Mouse (Mus musculus) embryo, embryonic 11.5 days (tissue): ENCODE results near the gene Copz1.

Experiments
- DNase-seq: peaks from one replicate; pipeline ENCODE4 v3.0.0-alpha.2; 2012; ENCODE audit warnings: low read depth, low spot score

Copz1 gene

DNA sequence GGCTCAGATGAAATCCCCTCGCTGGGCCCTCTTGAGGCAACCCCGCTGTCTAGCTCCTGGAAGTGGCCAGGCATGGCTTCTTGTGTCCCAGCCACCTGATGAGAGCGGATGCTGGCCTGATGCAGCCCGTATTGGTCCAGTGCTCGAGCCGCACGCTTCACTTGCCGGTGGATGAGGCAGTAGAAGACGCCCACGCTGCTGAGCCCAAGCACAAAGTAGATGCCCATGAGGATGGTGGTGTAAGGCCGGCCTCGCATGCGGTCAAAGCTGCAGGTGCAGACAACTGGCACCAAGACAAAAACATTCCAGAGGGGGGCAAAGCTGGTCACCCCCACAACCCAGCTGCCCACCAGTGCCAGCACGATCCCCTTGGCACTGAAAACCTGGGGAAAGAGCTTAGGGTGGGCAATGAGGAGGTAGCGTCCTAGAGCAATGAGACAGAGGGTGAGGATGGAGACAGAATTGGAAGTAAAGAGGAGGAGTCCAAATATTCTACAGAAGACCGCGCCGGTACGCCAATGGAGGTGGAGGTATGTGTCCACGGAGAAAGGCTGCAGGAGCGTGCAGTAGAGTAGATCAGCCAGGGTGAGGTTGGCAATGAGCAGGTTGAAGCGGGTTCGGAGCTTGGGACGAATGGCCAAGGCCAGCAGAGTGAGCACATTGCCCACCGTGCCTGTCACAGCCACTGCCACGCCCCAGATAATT lies 36.5 kb downstream of the Copz1 start:
- no peak for DNase-seq

DNA sequence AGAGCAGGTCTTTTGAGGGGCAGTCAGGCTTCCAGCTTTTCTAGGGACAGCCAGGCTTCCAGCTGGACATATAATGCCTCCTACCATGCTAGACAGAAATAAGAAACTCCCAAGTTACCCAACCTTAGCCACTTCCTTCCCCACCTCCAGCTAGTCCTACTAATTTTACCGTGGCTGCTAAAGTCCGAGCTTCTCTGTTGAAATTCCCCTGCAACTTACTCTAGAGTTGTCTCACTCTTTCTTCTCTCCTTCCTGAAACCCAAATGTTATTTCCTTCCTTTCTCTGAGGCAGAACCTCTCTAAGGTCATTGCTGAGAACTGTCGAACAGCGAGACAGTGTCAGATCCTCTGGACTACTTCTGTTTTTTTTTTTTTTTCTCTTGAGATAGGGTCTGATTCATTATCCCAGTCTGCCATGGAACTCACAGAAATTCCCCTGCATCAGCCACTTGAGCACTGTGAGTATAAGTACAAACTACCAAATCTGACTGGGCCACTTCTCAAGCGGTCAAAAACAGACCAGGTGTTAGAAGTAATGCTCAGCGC lies 37.9 kb downstream of the Copz1 start, which contains the start of gene Gpr84:
Gene Gpr84 (minus strand): TSS at position 248 of the 546 bp plus-strand sequence.
- no peak for DNase-seq

DNA sequence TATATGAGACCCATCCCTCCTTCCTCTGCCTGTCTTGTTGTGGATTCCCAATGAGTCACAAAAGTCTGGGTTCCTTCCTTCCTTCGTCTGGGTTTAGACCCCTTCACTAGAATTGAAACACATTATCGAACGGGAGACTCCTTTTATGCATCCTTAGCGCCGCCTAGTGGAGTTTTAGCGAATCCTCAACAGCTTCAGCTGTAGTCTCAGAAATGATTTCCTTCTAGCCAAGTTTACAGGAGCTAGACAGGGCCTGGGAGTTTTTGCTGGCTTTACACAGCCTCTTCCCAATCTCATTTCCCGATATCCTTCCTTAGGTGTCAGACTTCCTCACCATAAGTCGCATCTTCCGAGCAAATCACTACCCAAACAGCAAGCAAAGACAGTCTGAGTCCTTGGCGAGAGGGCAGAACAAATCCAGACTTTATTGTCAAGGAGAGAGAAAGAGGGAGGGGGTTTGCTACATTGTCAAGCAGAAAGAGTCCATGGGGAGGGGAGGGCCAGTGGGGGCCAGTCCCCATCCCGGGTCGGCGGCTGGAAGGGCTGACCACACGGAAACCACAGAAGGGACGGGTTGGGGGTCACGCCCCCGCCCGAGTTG lies 41.1 kb downstream of the Copz1 start:
- DNase-seq: no peak

DNA sequence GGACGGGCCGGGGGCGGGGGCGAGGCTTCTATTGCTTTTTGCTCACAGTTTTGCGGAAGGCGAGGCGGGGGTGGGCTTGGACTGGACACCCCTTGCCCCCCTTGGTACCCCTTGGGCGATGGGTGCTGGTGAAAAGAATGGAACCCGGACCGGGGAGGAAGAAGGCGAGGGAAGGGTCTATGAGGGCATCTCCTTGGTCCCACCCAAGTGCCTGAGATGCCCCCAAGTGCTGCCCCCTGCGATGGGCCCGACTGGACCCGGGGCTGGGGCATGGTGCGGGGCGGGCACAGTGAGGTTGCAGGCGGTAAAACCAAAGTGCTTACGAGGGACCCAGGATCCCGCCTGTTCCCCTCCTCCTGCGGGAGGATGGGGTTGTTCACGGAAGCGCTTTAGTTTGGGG lies 41.7 kb downstream of the Copz1 start:
- no peak for DNase-seq

DNA sequence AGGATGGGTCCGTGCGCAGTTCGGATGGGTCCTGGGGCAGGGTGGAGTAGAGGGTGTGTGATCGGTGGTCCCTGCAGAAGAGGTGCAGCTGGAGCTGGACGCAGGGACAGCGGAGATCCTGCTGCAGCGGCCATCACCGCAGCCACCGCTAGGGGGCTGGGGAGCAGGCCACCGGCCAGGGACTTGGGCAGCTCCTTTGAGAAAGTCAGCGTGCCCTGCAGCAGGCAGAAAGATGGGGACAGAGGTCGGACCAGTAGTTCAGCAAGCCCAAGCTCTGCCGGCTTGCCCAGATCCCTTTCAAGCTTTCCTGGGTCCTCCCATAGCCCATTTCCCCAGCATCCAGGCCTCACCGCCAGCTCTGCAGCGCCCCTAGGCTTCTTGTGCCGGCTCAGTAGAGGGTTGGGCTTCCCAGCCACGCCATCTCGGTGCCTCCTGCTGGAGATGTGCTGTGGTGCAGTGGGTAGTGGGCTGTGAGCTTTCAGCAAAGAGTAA lies 42.5 kb downstream of the Copz1 start:
- DNase-seq: no peak

DNA sequence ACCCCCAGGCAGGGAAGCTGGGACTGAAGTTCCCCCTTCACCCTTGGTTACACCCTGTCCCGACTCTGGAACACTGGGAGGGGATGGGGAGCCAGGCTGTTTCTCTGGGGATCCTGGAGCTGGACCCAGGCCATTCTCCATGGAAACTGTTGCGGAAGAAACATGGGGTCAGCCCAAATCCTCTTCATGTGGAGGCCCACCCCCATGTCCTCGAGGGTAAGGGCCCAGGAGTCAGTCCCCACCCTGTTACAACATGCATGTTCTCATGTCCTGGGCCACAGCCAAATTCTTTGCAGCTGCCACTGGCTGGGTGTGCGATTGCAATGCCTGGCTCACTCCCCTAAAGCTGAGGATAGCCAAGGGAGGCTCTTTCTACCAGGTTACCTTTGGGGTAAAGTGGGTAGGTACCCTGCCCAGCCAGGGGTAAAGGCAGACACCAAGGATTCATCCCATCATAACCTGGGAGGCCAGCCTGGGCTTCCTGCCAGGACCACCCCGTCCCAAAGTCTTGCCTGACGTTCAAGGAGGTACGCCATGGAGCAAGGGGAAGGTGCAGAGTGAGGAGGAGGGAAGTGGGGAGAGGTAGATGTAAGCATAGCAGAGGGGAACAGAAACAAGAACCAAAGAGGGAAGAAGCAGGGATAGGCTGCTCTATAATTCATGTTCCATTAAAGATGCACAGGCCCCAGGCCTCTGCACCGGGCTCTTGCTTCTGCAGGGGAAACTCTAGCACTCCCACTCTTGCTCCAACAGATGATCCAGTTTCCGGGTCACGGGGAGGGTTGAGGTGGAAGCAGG lies 43.7 kb downstream of the Copz1 start:
- DNase-seq: no peak

DNA sequence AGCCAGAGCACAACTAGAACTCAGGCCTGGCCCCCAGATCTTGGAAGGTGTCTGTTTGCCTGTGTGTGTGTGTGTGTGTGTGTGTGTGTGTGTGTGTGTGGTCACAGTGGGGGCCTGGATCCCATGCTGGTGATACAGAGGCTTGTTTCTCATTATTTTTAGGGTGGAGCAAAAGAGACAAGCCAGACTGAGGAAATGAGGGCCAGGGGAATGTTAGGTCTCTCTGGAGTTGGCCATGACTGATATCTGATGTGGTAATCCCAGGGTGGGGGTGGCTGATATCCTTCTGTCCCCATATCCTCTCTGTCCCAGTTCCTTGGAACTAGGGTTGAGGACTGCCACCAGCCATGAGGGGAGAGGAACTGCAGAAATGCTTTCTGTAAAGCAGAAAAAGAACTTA lies 44.6 kb downstream of the Copz1 start:
- no peak for DNase-seq

DNA sequence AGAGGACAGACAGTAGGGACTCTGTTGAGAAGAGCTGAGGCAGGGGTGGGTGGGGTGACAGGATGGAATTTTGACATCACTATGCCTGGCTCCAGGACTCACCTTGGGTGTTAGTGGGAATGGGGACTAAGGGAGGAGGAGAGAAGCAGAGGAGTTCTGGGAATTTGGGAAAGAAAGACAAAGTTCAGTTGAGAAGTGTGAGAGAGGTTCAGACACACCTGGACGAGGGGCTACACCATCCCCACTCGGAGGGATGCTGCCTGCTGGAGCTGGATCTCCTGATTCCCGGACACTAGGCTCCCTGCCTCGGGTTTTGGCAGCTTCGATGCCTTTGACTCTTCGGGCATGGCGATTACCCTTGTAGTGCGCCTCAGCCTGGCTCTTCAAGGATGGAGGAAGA lies 45.2 kb downstream of the Copz1 start:
- DNase-seq: no peak

DNA sequence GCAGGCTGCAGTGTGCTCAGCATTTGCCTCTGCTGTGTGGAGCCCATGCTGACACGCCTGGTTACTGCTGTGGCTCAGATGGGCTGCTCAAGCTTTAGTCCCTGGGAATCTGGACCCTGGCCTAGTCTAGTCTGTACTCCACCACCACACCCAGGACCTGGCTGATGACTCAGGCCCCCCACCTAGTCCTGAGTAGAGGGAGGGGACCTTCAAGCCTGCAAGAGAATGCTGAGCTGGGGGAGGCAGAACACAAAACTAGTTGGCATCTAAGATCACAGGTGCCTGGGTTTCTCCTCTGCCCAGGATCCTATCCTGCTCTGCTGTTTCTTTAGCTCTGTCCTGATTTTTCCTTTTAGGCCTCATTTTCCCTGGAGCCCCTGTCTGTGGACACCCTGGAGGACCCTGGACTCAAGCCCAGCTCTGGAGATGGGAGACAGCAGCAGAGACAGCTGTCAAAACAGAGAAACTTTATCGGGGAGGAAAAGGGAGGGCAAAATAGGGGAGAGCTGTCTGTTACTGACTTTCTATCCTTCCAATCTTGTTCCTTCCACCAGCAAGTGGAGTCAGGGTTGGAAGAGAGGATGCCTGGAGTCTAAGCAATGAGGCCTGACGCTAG lies 45.8 kb downstream of the Copz1 start:
- DNase-seq: no peak

DNA sequence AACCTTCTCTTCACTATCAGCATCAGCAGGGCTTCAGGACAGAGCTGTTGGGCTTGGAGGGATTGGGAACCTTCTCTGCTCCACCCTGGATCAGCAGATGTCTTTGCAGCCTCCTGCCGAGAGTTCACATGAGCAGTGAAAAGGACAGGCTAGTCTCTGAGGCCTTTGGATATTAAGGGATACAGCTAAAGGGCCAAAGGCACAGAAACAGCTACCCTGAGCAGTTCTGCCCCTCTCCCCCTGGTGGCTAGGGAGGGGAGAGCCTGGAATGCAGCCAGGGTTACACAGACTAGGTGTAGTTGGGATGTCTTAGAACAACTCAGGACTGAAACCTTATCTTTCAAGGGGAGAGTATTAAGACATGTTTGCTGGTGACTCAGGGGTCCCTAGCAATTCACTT lies 48.6 kb downstream of the Copz1 start:
- no peak for DNase-seq

DNA sequence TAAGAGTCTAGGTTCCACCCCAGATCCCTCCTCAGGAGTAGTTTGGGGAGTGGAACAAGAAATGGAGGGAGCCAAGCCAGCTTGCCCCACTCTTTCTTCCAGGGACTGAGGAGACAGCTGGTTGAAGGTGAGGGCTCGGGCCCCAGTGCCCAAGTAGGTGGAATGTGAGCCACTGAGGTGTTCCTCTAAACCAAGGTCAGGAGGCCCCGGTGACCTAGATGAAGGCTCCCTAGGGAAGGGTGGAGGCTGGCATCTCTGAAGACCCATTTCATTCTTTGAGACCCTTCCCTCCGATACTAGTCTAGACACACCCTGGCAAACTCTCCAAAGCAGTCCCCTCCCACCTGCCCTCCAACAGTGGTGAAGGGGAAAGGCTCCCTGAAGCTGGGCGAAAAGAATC lies 49.9 kb downstream of the Copz1 start:
- DNase-seq: no peak

DNA sequence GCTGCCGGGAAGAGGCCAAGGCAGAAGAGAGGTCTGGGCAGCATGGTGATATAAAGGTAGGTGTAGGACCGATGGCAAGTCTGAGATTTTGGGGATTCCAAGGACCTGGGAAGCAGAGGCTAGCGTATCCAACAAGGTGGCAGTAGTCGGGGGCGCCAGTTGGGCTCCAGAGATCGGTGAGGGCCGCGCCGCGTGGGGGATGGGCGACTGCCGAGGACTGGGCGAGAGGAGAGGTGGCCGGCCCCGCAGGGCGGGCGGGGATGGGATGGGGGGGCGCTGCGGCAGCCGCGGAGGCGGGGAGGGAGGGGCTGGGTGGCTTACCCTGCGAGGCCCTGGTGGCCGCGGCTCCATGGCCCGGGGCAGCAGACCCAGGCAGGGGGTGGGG lies 50.5 kb downstream of the Copz1 start:
- DNase-seq: no peak

DNA sequence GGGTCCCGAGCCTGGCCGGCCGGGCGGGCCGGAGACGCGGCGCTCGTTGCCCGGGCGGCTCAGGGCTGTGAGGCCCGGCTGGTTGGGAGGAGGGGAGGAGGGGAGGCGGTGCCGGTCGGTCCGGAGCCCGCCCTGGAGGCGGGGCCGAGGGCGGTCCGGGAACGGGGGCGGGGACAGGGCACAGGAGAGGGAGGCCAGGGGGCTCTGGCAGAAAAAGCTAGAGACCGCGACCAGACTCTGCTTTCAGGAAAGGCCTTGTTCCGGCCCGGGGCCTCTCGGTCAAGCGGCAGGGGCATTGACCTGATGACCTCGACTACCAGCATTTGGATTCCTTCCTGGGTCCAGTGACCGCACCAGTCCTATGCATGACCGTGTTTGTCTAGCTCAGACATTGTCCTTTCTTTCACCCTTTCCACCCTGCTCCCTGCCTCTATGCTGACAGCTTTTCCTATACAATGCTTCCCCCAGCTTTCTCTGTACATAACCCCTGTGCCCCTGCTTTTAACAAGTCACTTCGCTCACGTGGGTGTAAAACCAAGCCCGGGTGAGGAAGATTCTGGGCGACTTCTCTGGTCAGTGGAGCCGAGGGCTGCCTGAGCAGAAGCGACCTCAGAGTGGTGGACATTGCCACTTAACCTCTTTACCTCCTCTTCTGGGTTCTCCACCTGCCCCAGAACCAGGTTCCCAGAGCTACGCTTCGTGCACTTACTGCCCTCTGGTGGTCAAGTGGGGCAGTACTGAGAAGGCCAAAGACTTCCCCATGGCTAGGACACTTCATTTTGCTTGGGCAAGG lies 51.1 kb downstream of the Copz1 start:
- DNase-seq: peak; percentile 81

DNA sequence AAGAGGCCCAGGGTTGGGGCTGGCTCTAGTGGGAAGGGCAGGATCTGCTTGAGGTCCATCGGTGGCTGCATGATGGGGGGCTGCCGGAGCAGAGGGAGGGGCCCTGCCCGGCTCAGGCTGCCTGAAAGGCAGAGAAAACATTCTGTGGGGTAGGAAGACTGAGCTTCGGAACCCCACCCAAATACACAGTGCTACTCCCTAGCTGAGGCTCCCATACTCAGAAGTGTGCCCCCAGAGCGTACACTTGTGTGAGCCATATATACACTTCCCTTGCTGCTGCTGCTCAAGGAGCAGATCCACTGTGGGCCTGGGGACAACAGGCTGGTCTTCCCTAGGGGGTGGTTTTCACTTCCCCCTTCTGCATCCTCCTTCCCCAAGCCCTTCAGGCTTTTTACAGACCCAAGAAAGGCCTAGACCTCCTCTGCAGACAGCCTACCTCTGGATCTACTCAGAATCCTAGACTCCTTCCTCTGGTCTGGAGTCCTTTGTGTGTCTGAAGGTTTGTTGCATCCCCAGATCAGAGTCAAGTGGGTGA lies 60.6 kb downstream of the Copz1 start:
- DNase-seq: no peak

DNA sequence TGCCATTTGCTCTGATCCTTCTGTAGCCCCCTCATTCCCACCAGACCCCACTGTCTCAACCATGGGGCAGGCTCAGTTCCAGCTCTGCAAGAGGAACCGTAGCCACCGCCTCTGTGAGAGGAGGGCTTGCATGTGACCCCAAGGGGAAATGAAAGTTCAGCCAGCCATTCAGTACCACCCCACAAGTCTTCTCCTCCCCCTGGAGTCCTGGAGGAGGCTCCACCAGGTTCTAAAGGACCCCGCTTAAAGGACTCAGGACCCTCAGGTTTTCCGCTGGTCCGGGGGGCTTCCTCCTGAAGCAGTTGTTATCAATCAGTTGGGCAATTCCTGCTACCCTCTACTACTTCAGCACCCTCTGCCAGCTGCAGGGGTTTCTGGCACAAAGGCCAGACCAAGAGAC lies 61.2 kb downstream of the Copz1 start:
- no peak for DNase-seq

DNA sequence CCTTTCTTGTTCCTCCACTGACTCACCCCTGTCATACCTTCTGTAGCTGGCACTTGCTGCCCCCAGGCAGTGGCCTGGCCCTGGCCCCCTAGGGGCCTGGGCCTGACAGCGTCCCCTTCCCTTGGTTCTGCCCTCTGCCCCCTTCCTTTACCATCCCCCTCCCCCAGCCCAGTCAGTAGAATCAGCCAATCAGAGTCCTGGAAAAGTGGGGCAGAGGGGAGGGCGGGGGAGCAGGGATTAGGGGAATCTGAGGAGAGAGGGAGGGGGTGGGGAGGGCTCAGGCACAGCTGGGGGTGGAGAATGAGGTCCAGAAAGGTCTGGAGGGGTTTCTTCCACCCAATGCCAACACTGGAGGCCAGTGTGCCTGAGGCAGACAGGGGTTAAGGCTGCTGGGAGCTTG lies 61.7 kb downstream of the Copz1 start:
- DNase-seq: no peak

DNA sequence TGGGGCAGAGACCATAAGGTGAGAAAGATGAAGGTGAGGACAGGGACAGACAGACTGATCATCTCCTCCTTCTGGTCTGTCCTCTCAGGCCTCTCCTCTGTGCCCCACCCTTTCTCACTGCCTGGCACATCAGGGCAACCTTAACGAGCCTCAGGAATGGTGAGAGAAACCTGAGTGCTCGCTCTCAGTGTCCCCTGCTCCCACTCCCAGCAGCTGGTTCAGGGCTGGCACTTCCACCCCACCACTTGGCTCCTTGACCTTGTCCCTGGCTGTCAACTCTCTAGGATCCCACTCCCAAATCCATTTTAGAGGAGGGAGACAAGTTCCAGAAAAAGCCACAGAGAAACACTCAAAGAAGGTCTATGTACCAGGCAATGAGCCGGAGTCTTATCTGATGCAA lies 62.5 kb downstream of the Copz1 start:
- no peak for DNase-seq

DNA sequence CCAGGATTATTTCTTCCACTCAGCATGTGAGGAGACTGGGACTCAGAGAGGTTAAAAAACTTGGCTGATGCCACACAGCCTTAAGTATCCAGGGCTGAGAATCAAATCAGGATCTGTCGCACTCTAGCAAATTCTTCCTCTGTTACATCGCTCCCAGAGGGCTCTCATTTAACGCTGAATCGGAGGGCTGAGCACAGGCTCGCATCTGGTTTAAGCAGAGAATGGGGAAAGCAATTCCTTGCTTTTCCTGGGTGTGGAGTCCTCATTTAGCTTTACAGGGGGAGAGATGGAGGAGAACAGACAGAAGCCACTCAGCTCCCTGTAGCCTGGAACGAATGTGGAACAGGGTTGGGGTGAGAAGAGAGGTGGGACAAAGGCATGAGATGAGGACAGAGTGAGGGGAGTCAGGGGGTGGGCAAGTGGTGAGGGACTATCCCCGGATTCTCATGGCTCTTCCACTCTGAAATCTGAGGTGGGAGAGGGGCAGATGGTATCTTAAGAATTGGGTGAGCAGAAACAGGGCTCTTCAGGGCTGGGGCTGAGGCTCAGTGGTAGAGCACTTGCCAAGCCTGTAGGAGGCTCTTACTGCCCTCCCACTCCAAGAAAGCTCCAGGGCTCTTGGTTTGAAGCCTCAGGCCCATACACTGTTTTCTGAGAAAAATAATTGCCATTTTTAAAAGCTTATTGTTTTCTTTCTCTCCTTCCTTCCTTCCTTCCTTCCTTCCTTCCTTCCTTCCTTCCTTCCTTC lies 63.1 kb downstream of the Copz1 start:
- no peak for DNase-seq

DNA sequence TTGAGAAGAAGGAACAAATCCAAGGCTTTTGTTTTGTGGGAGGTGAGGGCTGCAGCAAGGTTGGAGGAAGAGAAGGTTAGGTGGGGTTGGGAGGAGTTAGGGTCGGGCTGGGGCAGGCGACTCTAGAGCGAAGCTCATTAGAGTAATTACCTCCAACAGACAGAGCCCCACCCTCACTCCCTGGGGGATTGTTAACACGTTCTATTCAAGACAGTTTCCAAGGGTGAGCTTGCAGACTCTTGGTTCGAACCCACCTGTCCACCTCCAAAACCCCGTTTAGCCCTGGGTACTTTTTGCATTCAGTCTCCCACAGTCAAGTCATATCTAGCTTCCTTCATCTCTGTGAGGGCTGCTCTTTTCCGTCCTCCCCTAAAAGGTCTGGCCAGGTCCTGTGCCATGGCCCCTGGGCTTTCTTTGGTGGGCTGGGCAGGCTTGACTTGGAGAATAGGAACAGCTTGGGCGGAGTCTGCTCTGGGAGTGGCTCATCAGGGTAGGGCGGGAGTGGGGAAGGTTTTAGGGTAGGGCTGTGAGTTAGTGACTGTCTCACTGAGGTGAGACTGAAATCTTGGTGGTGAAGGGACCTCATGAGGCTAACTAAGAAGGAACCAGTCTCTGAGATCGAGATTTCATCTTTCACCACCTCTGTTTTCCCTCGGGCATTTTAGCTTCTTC lies 64.6 kb downstream of the Copz1 start:
- no peak for DNase-seq

DNA sequence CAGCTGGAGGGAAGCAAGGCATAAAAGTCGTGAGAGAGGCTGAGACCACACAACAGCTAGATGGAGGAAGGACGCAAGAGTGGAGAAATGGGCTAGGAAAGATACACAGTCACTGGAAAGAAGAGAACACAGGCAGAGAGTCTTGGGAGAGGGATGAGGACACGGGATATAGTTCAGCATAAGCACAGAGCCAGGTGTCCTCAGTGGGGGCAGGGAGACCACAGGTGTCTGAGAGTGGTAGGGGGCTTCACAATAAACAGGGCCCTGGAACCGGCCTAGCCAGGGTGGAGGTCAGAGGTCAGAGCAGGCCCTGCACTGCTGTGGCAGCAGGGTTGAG lies 66.3 kb downstream of the Copz1 start:
- no peak for DNase-seq
